Mouse (Mus musculus) MEL (cell line): Measurements from ENCODE around the gene Rhox2f.
"Not testable (repeated sequence)": the region's sequence is repeated elsewhere in the genome, so short reads cannot be mapped to it uniquely, and the experiment has no call there.

Source experiments
- CTCF ChIP-seq, 3 experiments: IDR thresholded peaks in 2 of 3; conservative IDR thresholded peaks in 1 of 3; 2 replicates each; pipeline ENCODE4 v1.5.1; 2011 to 2012; ENCODE audit warnings: low read length in 3 of 3, low read depth in 2 of 3, mild to moderate bottlenecking in 2 of 3, improper control_type of control experiment in 1 of 3, inconsistent platforms in 1 of 3, mixed read lengths in 1 of 3, moderate library complexity in 1 of 3; ENCODE audit not compliant: control insufficient read depth in 1 of 3, insufficient read depth in 1 of 3, poor library complexity in 1 of 3, severe bottlenecking in 1 of 3
- EP300 ChIP-seq, 2 experiments: IDR thresholded peaks; 2 replicates each; pipeline ENCODE4 v1.6.1; 2011; ENCODE audit warnings: improper control_type of control experiment in 2 of 2, low read length in 2 of 2, low read depth in 1 of 2, mild to moderate bottlenecking in 1 of 2
- GABPA ChIP-seq: IDR thresholded peaks from 2 replicates; pipeline ENCODE4 v1.6.1; 2012; ENCODE audit warnings: low read depth, mild to moderate bottlenecking, inconsistent platforms, low read length, improper control_type of control experiment, moderate library complexity
- JUND ChIP-seq: IDR thresholded peaks from 2 replicates; pipeline ENCODE4 v1.6.1; 2011; ENCODE audit warnings: low read depth, mild to moderate bottlenecking, improper control_type of control experiment, low read length
- MAX ChIP-seq: IDR thresholded peaks from 2 replicates; pipeline ENCODE4 v1.6.1; 2011; ENCODE audit warnings: low read length, improper control_type of control experiment
- MXI1 ChIP-seq: IDR thresholded peaks from 2 replicates; pipeline ENCODE4 v1.6.1; 2011; ENCODE audit warnings: mild to moderate bottlenecking, low read depth, low read length, improper control_type of control experiment
- MYC ChIP-seq: IDR thresholded peaks from 2 replicates; pipeline ENCODE4 v1.6.1; 2011; ENCODE audit warnings: low read depth, mild to moderate bottlenecking, low read length, improper control_type of control experiment, moderate library complexity
- POLR2A ChIP-seq, 2 experiments: IDR thresholded peaks; 2 replicates each; pipeline ENCODE4 v1.6.1; 2011 to 2012; ENCODE audit warnings: low read length in 2 of 2, mild to moderate bottlenecking in 2 of 2, control low read depth in 1 of 2, improper control_type of control experiment in 1 of 2, low read depth in 1 of 2, moderate library complexity in 1 of 2; ENCODE audit not compliant: control insufficient read depth in 1 of 2, insufficient read depth in 1 of 2, poor library complexity in 1 of 2
- POLR2AphosphoS2 ChIP-seq: IDR thresholded peaks from 2 replicates; pipeline ENCODE4 v1.6.1; 2011; ENCODE audit warnings: low read length, improper control_type of control experiment
- RCOR1 ChIP-seq: IDR thresholded peaks from 2 replicates; pipeline ENCODE4 v1.6.1; 2012; ENCODE audit warnings: low read depth, mild to moderate bottlenecking, inconsistent platforms, low read length, improper control_type of control experiment
- SIN3A ChIP-seq: IDR thresholded peaks from 2 replicates; pipeline ENCODE4 v1.6.1; 2012; ENCODE audit warnings: low read length, improper control_type of control experiment, inconsistent platforms
- USF2 ChIP-seq, 2 experiments: IDR thresholded peaks; 2 replicates each; pipeline ENCODE4 v1.6.1; 2011 to 2012; ENCODE audit warnings: improper control_type of control experiment in 2 of 2, low read length in 2 of 2, borderline replicate concordance in 1 of 2, inconsistent platforms in 1 of 2, low read depth in 1 of 2, mild to moderate bottlenecking in 1 of 2; ENCODE audit not compliant: insufficient read depth in 1 of 2

DNA sequence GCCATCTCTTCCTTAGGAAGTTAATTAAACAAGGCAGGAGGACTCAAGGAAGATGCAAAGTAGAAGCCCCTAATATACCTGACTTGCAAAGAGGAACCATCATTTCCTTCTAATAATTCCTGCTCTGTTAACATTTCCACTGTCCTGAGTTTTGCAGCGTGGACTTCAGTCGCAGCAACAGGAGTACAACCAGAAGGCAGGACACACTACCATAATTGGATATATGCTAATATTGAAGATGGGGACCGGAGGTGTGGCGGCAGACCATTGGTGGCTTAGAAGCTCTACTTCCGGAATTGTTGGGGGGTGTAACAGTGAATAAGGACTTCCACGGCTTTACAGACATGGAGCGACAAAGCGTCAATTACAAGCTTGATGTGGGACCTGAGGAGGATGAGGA is 41.1 kb upstream of the Rhox2f start, which contains the start of gene Rhox2e:
- not testable (repeated sequence) for TF ChIP-seq MXI1; MYC; CTCF (IDR thresholded peaks at IDR 0.05 in 2 of 3, conservative IDR thresholded peaks at IDR 0.05 in 1 of 3; ENCODE audit: control insufficient read depth in 1 of 3, insufficient read depth in 1 of 3, low read depth in 2 of 3, low read length in 3 of 3, poor library complexity in 1 of 3, severe bottlenecking in 1 of 3); GABPA; EP300 (IDR thresholded peaks at IDR 0.05; ENCODE audit: low read depth in 1 of 2, low read length in 2 of 2); POLR2A (IDR thresholded peaks at IDR 0.05; ENCODE audit: control insufficient read depth in 1 of 2, insufficient read depth in 1 of 2, low read depth in 1 of 2, low read length in 2 of 2, poor library complexity in 1 of 2); SIN3A; POLR2AphosphoS2; MAX; RCOR1; JUND; USF2 (IDR thresholded peaks at IDR 0.05; ENCODE audit: borderline replicate concordance in 1 of 2, insufficient read depth in 1 of 2, low read depth in 1 of 2, low read length in 2 of 2)
